Mouse (Mus musculus): ENCODE data around the gene Psmd2.
A peak's percentile ranks its signal among the peaks of the same experiment; 100 is the strongest.

- TF ChIP-seq CTCF (IDR thresholded peaks at IDR 0.05; ENCODE audit: extremely low read depth, insufficient read depth, insufficient read length, insufficient replicate concordance) (peak; percentile 70; the same call in 1 of the 2 replicates), POLR2A (IDR thresholded peaks at IDR 0.05; ENCODE audit: low read depth, low read length) (no peak)
Observed at GRCm38 (mm10) chr16:20642161-20642560, 9.3 kb upstream of the Psmd2 start.

Measured in spleen, adult 2 months (tissue).